Mouse (Mus musculus) heart, postnatal 0 days (tissue): ENCODE measurements around the gene Mog.

Source experiments
- CTCF ChIP-seq: IDR thresholded peaks from 2 replicates; pipeline ENCODE4 v1.5.1; 2016; ENCODE audit warnings: antibody characterized with exemption, control low read depth, low read depth
- EP300 ChIP-seq: IDR thresholded peaks from 2 replicates; pipeline ENCODE4 v1.6.1; 2016; ENCODE audit warnings: antibody characterized with exemption, low read depth

DNA sequence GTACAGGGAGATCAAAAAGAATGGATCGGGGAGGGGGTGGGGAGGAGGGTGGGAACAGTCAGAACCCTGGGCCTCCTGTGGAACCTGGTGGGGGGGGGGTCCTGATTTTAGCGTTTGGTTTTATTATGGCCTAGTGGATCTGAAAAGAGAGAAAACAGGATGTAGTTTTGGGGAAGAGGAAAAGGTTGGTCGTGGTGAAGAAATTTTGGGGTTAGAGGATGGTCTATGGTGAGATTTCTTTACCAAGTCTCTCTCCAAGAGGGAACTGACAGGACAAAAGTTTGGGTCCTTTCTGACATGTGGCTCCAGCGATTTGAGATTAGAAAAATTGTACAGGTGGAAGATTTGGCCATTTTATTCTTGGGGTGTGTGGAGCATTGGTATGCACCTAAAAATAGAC is 28.5 kb upstream of the Mog start:
- TF ChIP-seq CTCF (no peak), EP300 (no peak)
